Mouse (Mus musculus) hematopoietic stem cell, adult 5-6 weeks (primary cell): ENCODE results near the gene Mvd. TPM values are rescaled to one million over a fixed set of nuclear protein-coding genes. Genes with fewer than 3 reads are reported as not detected.

Source experiments
- ATAC-seq, 2 experiments: fragments of 125-278 bp in 1 of 2; replicated peaks in 1 of 2; 2 replicates each; pipeline ENCODE4 v1.8.0; 2016 to 2017; ENCODE audit warnings: inconsistent platforms in 2 of 2, mild to moderate bottlenecking in 2 of 2, moderate number of reproducible peaks in 2 of 2, low read depth in 1 of 2, moderate TSS enrichment in 1 of 2; ENCODE audit not compliant: low FRiP score in 2 of 2, poor library complexity in 2 of 2, severe bottlenecking in 2 of 2, insufficient read depth in 1 of 2, low TSS enrichment in 1 of 2
- total RNA-seq: library from RNA; stranded (forward); fragments of 172-1452, 232-1000 nt; gene quantifications from 2 replicates; pipeline ENCODE4 v1.2.3, GENCODE M21; 2017

The Mvd gene
- total RNA-seq, 1 experiment from 2014 or later = 6.7 TPM

DNA sequence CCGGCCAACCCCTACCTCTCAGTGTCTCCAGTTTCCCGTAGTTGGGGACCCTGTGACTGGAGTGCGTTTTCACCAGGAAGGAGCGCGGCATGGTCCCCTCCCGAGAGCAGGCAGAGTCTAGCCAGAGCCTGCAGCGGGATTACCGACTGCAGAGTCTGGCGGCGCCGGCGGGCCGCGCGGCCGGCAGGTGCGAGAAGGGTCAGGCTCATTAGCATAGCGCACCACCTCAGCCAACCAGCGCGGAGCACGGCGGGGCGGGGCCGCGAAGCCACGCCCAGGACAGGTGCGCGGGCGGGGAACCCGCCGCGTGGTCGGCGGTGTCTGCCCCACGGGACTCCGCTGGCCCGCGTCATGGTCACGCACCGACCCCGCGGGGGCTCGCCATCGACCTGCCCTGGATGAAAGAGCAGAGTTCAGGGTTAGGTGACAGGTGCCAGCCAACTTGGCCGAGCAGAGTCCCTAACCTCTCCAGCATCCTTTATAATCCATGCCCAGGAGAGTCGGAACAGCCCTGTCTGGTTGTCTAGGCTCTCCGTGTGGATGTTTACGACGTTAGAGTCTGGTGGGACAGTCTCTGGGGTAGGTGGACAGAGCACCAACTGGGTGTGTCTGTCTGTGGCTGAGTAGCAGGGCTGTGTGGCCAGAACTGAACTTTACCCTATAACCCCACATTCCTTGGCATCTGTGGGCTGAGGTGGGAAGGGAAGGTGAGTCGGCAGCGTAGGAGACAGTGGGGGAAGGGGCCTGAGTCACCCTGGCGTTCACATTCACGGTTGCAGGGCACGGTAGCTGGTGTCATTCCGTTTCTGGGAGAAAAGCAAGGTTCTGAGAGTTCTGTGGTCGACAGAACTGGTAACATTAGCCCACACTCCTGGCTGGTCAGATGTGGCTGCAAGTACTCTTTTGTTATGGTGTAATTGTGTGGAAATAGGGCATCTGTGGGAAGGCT lies 17.6 kb upstream of the Mvd start, which contains the start of gene Snai3:
TSS of gene Snai3 (minus strand) at position 210 of the 949 bp plus-strand sequence.
- peak; percentile 32 to 35; a peak in 3 of 4 replicates for ATAC-seq

DNA sequence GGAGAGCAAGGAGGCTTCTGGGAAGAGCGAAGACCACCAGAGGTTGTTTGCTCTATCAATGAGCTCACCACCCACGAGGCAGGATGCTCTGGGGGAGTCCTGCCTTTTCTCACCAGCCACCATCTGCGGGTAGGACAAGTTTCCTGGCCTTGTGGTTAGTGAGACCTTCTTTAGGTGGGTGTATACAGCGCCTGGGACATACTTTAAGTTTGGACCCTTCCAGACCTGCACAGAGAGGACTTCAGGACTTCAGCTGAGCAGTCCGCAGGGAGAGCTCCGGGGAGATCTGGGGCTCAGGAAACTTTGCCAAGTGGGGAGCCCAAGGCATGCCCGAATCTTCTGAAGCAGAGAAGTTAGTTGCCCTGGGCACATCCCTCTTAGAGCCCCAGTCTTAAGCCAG lies 16.8 kb upstream of the Mvd start:
- ATAC-seq = no peak

DNA sequence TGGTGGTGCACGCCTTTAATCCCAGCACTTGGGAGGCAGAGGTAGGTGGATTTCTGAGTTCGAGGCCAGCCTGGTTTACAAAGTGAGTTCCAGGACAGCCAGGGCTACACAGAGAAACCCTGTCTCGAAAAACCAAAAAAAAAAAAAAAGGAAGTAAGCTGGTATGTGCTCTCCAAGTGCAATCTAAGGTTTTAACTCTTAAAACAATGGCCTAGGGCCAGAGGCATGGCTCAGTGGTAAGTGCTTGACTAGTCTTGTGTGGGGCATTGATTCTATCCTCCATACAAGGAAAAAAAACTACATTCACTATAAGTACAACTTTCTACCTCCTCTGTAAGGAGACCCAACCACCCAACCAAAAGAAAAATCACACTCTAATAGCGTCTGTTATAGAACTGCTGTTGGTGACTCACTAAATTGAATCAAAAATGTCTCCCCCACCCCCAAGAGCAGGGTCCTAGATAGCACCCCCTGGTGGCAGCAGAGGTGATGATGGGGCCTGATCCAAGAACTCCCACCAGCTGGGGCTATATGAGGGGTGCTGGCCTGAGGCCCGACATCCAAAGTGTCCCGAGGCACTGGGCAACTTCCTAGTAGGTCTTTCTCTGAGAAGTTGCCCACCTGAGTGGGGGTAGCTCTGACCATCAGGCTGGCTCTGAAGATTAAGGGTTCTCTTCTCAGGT lies 16.1 kb upstream of the Mvd start:
- ATAC-seq = no peak

- ATAC-seq = no peak
Measured at GRCm38 (mm10) chr8:122457171-122457570, 13.9 kb upstream of the Mvd start.

- no peak for ATAC-seq
Measured at GRCm38 (mm10) chr8:122454409-122454808, 11.2 kb upstream of the Mvd start.

GRCm38 (mm10) chr8:122452154-122452553 lies 8.9 kb upstream of the Mvd start:
- ATAC-seq = no peak

DNA sequence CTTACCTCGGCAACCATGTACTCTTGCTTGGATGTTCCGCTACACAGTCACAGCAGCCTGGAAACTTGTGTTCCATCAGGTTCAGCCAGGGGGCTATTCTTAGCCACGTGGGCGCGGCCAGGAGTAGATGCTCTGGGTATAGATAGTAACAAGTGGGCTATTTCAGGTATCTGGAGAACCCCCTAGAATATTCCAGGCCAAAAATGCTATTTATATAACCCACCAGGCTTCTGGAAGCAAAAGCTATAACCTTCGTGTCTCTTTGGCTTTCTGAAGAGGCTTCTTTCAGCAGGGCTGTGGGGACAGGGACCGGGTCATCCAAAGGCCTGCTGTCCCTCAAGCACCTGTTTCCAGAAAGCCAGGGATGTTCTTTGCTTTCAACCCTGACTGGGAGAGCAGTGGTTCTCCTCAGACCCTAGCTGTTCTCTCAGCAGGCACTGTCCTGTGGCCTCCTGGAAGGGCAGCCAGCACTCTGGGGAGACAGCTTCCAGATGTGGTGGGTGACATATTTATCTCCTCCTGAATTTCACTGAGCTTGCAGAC lies 8.0 kb upstream of the Mvd start:
- no peak for ATAC-seq

- no peak for ATAC-seq
Measured at GRCm38 (mm10) chr8:122445203-122445602, 2.0 kb upstream of the Mvd start.

- ATAC-seq = peak; percentile 4 to 8; a peak in 1 of 4 replicates
Measured at GRCm38 (mm10) chr8:122444058-122444748, 981 bp upstream of the Mvd start.

DNA sequence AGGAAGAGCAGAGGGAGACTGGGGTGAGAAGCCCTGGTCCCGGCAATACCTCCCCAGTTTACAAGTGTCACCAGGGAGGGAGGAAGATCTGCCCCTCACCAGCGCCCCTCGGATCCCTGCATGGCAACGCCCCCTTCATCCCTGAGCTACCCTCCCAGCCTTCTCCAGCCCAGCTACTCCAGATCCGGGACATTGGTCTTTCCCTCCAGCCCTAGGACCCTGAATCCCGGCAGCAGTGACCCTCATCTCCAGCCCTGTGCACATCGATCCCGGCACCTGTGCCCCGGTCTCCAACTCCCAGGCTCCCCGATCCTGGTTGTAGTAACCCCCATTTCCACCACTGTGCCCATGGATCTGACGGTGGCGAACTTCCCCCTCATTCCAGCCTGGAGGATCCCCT lies 441 bp downstream of the Mvd start:
- ATAC-seq = no peak

GRCm38 (mm10) chr8:122442356-122442755 lies 866 bp downstream of the Mvd start:
- ATAC-seq = no peak

GRCm38 (mm10) chr8:122441326-122441725 lies 1.9 kb downstream of the Mvd start:
- no peak for ATAC-seq

- no peak for ATAC-seq
Measured at GRCm38 (mm10) chr8:122439336-122439735, 3.9 kb downstream of the Mvd start.

DNA sequence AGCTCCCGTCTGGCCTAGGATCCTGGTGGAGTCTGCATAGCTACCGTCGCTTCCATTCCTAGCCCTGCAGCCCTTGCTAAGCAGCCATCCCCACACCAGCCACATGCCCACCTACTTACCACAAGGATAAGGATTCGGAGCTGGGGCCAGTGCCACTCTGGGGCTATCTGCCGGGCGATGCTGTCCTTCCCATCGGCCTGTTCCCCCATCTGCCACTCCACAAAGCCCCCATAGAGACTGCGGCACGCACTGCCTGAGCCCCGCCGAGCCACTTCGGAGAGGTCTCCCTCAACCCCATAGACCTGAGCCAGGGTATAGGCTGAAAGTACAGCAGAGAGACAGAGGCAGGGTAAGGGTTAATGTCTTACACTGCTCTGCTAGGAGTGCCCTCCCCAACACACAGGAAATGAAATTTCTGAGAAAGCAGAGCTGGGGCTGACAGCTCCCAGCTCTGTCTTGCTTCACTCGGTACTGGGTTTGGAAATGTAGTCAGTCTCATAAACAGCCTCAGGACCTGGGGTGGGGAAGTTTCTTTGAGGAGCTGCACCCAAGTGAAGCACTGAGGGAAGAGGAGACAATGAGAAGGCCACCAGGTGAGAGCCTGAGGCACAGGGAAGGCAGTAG lies 5.4 kb downstream of the Mvd start:
- ATAC-seq = peak; percentile 25 to 42; a peak in 2 of 4 replicates

DNA sequence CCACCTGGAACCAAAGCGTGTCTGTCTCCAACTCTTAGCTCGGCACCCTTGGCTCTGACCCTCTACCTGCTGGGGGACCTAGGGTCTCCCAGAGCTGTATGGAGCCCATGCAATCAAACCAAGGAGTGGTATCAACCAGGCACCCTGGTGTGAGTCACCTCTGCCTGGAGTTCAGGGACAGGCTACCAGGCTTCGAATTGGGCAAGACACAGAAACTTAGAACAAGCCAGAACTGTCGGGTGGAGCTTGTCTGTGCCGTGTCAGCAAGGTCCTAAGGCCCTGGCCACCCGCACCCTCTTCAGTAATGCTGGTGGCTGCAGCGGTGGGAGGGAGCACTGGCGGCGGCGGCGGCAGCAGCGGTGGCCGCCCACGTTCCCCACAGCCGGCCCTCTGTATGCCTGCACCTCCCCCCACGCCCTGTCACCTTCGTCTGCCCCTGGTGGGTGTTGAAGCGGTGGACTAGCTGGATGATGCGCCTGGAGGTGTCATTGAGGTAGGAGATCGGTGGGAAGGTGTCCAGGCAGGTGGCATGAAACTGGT lies 6.6 kb downstream of the Mvd start:
- ATAC-seq = no peak

DNA sequence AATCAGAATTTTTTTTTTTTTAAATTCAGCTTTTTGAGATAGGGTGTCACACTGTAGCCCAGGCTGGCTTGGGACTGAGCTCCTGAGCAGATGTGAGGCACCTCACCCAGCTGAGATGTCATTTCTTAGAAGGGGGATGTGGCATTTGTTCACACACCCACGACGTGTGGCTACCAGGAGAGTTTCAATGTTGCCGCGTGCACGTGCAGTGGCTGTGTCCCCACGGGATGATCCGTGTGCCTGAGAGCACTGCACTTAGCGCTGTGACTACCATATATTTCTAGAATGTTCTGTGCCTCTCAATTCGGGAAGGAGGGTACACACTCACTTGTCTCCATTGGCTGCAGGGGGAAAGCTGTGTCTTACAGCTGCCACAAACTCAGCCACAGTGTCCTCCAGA lies 7.1 kb downstream of the Mvd start:
- ATAC-seq = no peak

GRCm38 (mm10) chr8:122435375-122435774 lies 7.8 kb downstream of the Mvd start:
- no peak for ATAC-seq
